Mouse (Mus musculus) midbrain, embryonic 12.5 days (tissue): ENCODE measurements around the gene Polr2c. TPM values are rescaled to one million over a fixed set of nuclear protein-coding genes. Genes with fewer than 3 reads are reported as not detected.
"Not testable (repeated sequence)": the region's sequence is repeated elsewhere in the genome, so short reads cannot be mapped to it uniquely, and the experiment has no call there.

ENCODE experiments used
- ATAC-seq: fragments of 200-750 bp; cut with Nextera tagmentation; 2 replicates; pipeline ENCODE4 v1.8.0; 2017; ENCODE audit warnings: low read depth, moderate TSS enrichment, moderate library complexity; ENCODE audit not compliant: low FRiP score
- H3K27ac ChIP-seq: fragments of 300-500 bp; sonication (generic); replicated peaks from 2 replicates; pipeline ENCODE4 v1.5.1; 2016; ENCODE audit warnings: mild to moderate bottlenecking
- H3K27me3 ChIP-seq: fragments of 300-500 bp; sonication (generic); 2 replicates; pipeline ENCODE4 v1.6.1; 2016; ENCODE audit warnings: mild to moderate bottlenecking
- H3K36me3 ChIP-seq: fragments of 300-500 bp; sonication (generic); 2 replicates; pipeline ENCODE4 v1.6.1; 2016
- H3K4me1 ChIP-seq: fragments of 300-500 bp; sonication (generic); 2 replicates; pipeline ENCODE4 v1.6.1; 2016
- H3K4me2 ChIP-seq: fragments of 300-500 bp; sonication (generic); replicated peaks from 2 replicates; pipeline ENCODE4 v1.6.1; 2016; ENCODE audit warnings: mild to moderate bottlenecking, moderate library complexity
- H3K4me3 ChIP-seq: fragments of 300-500 bp; sonication (generic); 2 replicates; pipeline ENCODE4 v1.5.1; 2016; ENCODE audit warnings: mild to moderate bottlenecking
- H3K9ac ChIP-seq: fragments of 300-500 bp; sonication (generic); replicated peaks from 2 replicates; pipeline ENCODE4 v1.6.1; 2016; ENCODE audit warnings: mild to moderate bottlenecking, moderate library complexity
- H3K9me3 ChIP-seq: fragments of 300-500 bp; sonication (generic); 2 replicates; pipeline ENCODE4 v1.6.1; 2016; ENCODE audit warnings: mild to moderate bottlenecking
- WGBS: fragments of 180-500 bp; shearing (Covaris S2); methylation state at CpG from one replicate; pipeline ENCODE4 v1.1.7; 2016; 5-methylcytosine and 5-hydroxymethylcytosine counted together
- polyA plus RNA-seq: library from polyadenylated mRNA; unstranded; fragments of >200 nt; fragmentation: Nextera tagmentation; extraction: Ambion mirVana; gene quantifications from 2 replicates; pipeline ENCODE4 v1.2.1, GENCODE M21; 2016

Gene Polr2c
- polyA plus RNA-seq, 1 experiment from 2014 or later: 136 TPM

DNA sequence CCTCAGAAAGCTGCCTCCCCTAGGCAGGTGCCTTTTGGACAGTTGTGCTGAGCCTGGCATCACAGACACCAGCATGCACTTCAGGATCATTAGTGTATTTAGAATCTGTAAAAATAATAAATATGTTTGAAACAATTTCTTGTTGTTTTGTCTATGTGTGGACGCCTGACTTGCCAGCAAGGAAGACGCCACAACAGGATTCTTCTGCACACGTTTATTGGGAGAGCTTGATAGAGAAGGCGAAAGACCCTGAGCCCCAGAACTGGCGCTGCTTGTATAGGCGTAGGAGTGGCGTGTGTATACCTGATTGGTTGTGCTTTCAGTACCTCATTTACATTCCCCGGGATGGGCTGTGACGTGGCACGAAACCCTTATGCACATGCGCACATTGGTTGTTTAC lies 2.5 kb upstream of the Polr2c start:
- Histone ChIP-seq H3K4me1 (peaks cover 12% of the 10 kb centered on the region), H3K36me3 (peaks cover 48% of the 10 kb centered on the region)
- H3K4me3 ChIP-seq, H3K9me3 ChIP-seq, H3K4me2 ChIP-seq, H3K27ac ChIP-seq, H3K9ac ChIP-seq, H3K27me3 ChIP-seq, ATAC-seq: not testable (repeated sequence)
- WGBS: 90% methylated on average over 11 of the region's 11 CpGs

DNA sequence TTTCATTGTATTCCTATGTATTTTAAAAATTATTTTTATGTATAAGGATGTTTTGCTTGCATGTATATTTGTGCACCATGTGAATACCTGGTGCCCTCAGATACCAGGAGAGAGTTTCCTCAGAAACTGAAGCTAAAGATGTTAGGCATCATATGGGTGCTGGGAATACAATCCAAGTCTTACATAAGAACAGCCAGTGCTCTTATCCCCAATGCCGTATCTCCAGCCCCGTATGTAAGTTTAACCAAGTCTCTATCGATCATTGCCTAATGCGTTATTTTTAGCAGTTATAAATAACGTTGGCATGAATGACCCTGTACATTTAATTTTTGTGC lies 272 bp upstream of the Polr2c start:
- H3K9ac ChIP-seq: no peak overlapping the region; the same call in 1 of the 2 replicates
- H3K4me2 ChIP-seq: peak overlapping the region; percentile 71; the same call in 1 of the 2 replicates
- no peaks in the 10 kb centered on the region for H3K27me3 ChIP-seq
- peaks cover 12% of the 10 kb centered on the region for H3K4me1 ChIP-seq
- peak overlapping the region; percentile 96; the same call in 1 of the 2 replicates for H3K4me3 ChIP-seq
- H3K27ac ChIP-seq: no peak overlapping the region
- peaks cover 45% of the 10 kb centered on the region for H3K36me3 ChIP-seq
- ATAC-seq: peak; percentile 23; the same call in 1 of the 2 replicates
- no peaks in the 10 kb centered on the region for H3K9me3 ChIP-seq
- 29% methylated on average over 5 of the region's 5 CpGs for WGBS

DNA sequence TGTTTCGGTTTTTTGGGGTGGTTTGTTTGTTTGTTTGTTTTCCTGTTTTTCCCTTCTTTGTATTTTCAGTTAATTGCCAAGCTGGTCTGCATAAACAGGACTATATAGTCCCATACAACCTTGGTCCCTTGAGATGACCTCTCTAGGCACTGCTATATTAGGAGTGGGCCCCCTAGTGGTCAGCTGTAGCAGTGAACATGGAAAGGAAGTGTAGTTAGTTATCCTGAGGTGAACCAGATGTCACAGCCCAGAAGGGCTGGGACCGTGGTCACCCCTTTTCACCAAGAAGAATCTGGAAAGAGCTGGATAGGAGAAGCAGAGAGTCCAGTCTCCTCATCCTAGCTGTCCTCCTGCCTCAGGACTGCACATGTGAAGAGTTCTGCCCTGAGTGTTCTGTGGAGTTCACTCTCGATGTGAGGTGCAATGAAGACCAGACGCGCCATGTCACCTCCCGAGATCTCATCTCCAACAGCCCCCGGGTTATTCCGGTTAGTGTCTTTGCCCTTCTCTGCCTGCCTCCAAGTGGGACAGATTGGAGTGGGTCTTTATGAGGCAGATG lies 4.2 kb downstream of the Polr2c start:
- peaks cover 61% of the 10 kb centered on the region for H3K36me3 ChIP-seq

GRCm38 (mm10) chr8:94862487-94863220 lies 5.4 kb downstream of the Polr2c start:
- Histone ChIP-seq H3K9me3 (no peaks in the 10 kb centered on the region), H3K4me2 (no peak overlapping the region), H3K27ac (no peak overlapping the region), H3K4me1 (peaks cover 12% of the 10 kb centered on the region), H3K9ac (no peak overlapping the region), H3K4me3 (no peak overlapping the region), H3K36me3 (peaks cover 62% of the 10 kb centered on the region), H3K27me3 (no peaks in the 10 kb centered on the region)
- WGBS: 89% methylated on average over 12 of the region's 12 CpGs
- no peak for ATAC-seq

More for the DNA sequence above, 4.2 kb downstream of the Polr2c start:
- Histone ChIP-seq H3K4me1 (peaks cover 12% of the 10 kb centered on the region), H3K27ac (no peak overlapping the region), H3K4me2 (no peak overlapping the region), H3K27me3 (no peaks in the 10 kb centered on the region), H3K9ac (no peak overlapping the region), H3K9me3 (no peaks in the 10 kb centered on the region), H3K4me3 (no peak overlapping the region)
- 81% methylated on average over 8 of the region's 8 CpGs for WGBS
- no peak for ATAC-seq

GRCm38 (mm10) chr8:94863897-94864673 lies 6.8 kb downstream of the Polr2c start:
- H3K27ac ChIP-seq: no peak overlapping the region
- peaks cover 12% of the 10 kb centered on the region for H3K4me1 ChIP-seq
- H3K9me3 ChIP-seq: no peaks in the 10 kb centered on the region
- no peak overlapping the region for H3K9ac ChIP-seq
- H3K4me2 ChIP-seq: no peak overlapping the region
- H3K4me3 ChIP-seq: no peak overlapping the region
- H3K27me3 ChIP-seq: 0 out of 2 replicates have a peak, but pooled peaks cover 2% of the 10 kb centered on the region
- no peak for ATAC-seq
- 79% methylated on average over 10 of the region's 10 CpGs for WGBS
- peaks cover 62% of the 10 kb centered on the region for H3K36me3 ChIP-seq

DNA sequence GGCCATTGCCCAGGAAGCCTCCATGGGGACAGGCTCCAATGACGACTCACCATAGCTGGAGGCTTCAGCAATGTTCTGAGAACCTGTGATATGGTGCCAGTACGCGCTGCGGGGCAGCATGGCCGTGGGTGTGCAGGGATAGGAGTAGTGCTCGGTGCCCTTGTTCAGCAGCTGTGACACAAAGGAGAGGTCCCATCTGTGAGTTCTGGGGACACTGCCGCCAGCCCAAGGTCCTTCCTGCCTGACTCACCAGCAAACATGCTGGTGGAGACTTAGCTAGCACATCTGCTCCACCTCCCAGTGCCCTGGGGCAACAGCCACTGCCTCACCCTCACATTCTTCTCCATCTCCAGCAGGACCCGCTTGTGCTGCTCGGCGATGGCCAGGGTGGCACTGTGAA lies 8.0 kb downstream of the Polr2c start:
- no peak for ATAC-seq
- Histone ChIP-seq H3K4me1 (peaks cover 23% of the 10 kb centered on the region), H3K4me3 (no peak overlapping the region), H3K4me2 (no peak overlapping the region), H3K36me3 (peaks cover 58% of the 10 kb centered on the region), H3K9ac (no peak overlapping the region), H3K27ac (no peak overlapping the region), H3K9me3 (no peaks in the 10 kb centered on the region), H3K27me3 (peaks cover 14% of the 10 kb centered on the region)
- WGBS: 86% methylated on average over 10 of the region's 10 CpGs

GRCm38 (mm10) chr8:94866921-94867320 lies 9.7 kb downstream of the Polr2c start:
- Histone ChIP-seq H3K4me2 (no peak overlapping the region), H3K27me3 (peaks cover 29% of the 10 kb centered on the region), H3K27ac (no peak overlapping the region), H3K9ac (no peak overlapping the region), H3K9me3 (no peaks in the 10 kb centered on the region), H3K4me3 (no peak overlapping the region), H3K4me1 (peaks cover 39% of the 10 kb centered on the region), H3K36me3 (peaks cover 47% of the 10 kb centered on the region)
- ATAC-seq: no peak
- WGBS: 92% methylated on average over 9 of the region's 9 CpGs

- Histone ChIP-seq H3K4me2 (peak overlapping the region; percentile 66), H3K4me3 (peak overlapping the region; percentile 51), H3K27ac (0 out of 2 replicates have a peak overlapping the region, but pooled peaks have one; percentile 20), H3K27me3 (peaks cover 46% of the 10 kb centered on the region), H3K4me1 (peaks cover 48% of the 10 kb centered on the region), H3K36me3 (peaks cover 24% of the 10 kb centered on the region), H3K9ac (peak overlapping the region; percentile 64), H3K9me3 (no peaks in the 10 kb centered on the region)
- no peak for ATAC-seq
- 58% methylated on average over 7 of the region's 7 CpGs for WGBS
These were observed 11.9 kb downstream of the Polr2c start for GRCm38 (mm10) chr8:94869146-94869545.

DNA sequence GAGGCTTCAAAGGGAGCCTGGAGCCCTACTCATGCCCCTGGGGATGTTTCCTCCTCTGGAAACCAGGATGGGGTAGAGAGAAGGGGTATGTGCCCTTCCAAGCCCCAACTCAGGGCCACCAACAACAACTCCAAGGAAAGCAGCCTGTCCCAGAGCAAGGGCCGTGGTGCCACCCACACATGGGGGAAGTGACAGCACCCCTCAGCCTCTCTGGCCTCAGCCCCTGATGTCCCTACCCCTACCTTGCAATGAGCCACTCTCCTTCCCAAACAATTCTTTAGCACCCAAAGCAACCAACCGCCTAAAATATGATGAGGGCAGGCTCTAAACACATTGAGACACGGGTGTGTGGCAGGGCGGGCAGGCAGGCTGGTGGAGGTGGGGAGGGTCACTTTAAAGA lies 12.8 kb downstream of the Polr2c start:
- Histone ChIP-seq H3K9me3 (no peaks in the 10 kb centered on the region), H3K4me1 (peaks cover 56% of the 10 kb centered on the region), H3K4me3 (peak overlapping the region; percentile 51), H3K27me3 (peaks cover 55% of the 10 kb centered on the region), H3K36me3 (peaks cover 16% of the 10 kb centered on the region), H3K4me2 (peak overlapping the region; percentile 66), H3K27ac (0 out of 2 replicates have a peak overlapping the region, but pooled peaks have one; percentile 42), H3K9ac (peak overlapping the region; percentile 64)
- WGBS: 6% methylated on average over 4 of the region's 4 CpGs
- ATAC-seq: no peak

GRCm38 (mm10) chr8:94870474-94871107 lies 13.3 kb downstream of the Polr2c start:
- Histone ChIP-seq H3K4me3 (peak overlapping the region; percentile 51), H3K4me2 (peak overlapping the region; percentile 66), H3K9ac (peak overlapping the region; percentile 64), H3K27me3 (peaks cover 61% of the 10 kb centered on the region), H3K9me3 (no peaks in the 10 kb centered on the region), H3K27ac (0 out of 2 replicates have a peak overlapping the region, but pooled peaks have one; percentile 42), H3K4me1 (peaks cover 62% of the 10 kb centered on the region), H3K36me3 (peaks cover 10% of the 10 kb centered on the region)
- WGBS: 2% methylated on average over 20 of the region's 22 CpGs
- ATAC-seq: peak; percentile 28; the same call in 1 of the 2 replicates

- Histone ChIP-seq H3K4me1 (peaks cover 65% of the 10 kb centered on the region), H3K4me2 (peak overlapping the region; percentile 66), H3K9ac (peak overlapping the region; percentile 64), H3K27me3 (peaks cover 68% of the 10 kb centered on the region), H3K27ac (0 out of 2 replicates have a peak overlapping the region, but pooled peaks have one; percentile 42), H3K9me3 (no peaks in the 10 kb centered on the region), H3K4me3 (peak overlapping the region; percentile 51), H3K36me3 (0 out of 2 replicates have a peak, but pooled peaks cover 3% of the 10 kb centered on the region)
- peak; percentile 48 for ATAC-seq
- WGBS: 10% methylated on average over 6 of the region's 7 CpGs
These were observed 14.1 kb downstream of the Polr2c start for GRCm38 (mm10) chr8:94871108-94871894.
